Mouse (Mus musculus) heart, postnatal 0 days (tissue): ENCODE measurements at regions not wholly inside any gene's neighbourhood (a gene's known extent, or its start where the extent isn't known, plus 50 kb on each side); places are given as distances from the start of the nearest gene placed in this dataset.
"Not testable (repeated sequence)": the region's sequence is repeated elsewhere in the genome, so short reads cannot be mapped to it uniquely, and the experiment has no call there.

Experiments
- ATAC-seq: fragments of 200-750 bp; cut with Nextera tagmentation; 2 replicates; pipeline ENCODE4 v1.8.0; 2017; ENCODE audit warnings: low read depth, moderate number of reproducible peaks, moderate library complexity; ENCODE audit not compliant: insufficient read depth
- DNase-seq: peaks from one replicate; pipeline ENCODE4 v3.0.0-alpha.2; 2016; ENCODE audit warnings: low spot score
- H3K27ac ChIP-seq: fragments of 300-500 bp; sonication (generic); 2 replicates; pipeline ENCODE4 v1.5.1; 2014; ENCODE audit warnings: low read depth, mild to moderate bottlenecking
- H3K27me3 ChIP-seq: fragments of 300-500 bp; sonication (generic); 2 replicates; pipeline ENCODE4 v1.6.1; 2014; ENCODE audit warnings: low read length, mixed read lengths; ENCODE audit not compliant: control insufficient read depth, insufficient read depth
- H3K36me3 ChIP-seq: fragments of 300-500 bp; sonication (generic); replicated peaks from 2 replicates; pipeline ENCODE4 v1.6.1; 2014; ENCODE audit warnings: low read length, mixed read lengths; ENCODE audit not compliant: control insufficient read depth, insufficient read depth
- H3K4me1 ChIP-seq: fragments of 300-500 bp; sonication (generic); 2 replicates; pipeline ENCODE4 v1.6.1; 2014; ENCODE audit warnings: antibody characterized with exemption; ENCODE audit not compliant: control insufficient read depth, insufficient read depth
- H3K4me2 ChIP-seq: fragments of 300-500 bp; sonication (generic); 2 replicates; pipeline ENCODE4 v1.6.1; 2014; ENCODE audit warnings: low read depth, mild to moderate bottlenecking, low read length, moderate library complexity
- H3K4me3 ChIP-seq: fragments of 300-500 bp; sonication (generic); 2 replicates; pipeline ENCODE4 v1.5.1; 2014; ENCODE audit warnings: low read depth, low read length
- H3K9ac ChIP-seq: fragments of 300-500 bp; sonication (generic); replicated peaks from 2 replicates; pipeline ENCODE4 v1.6.1; 2014; ENCODE audit warnings: low read depth, low read length, mixed read lengths
- H3K9me3 ChIP-seq: fragments of 300-500 bp; sonication (generic); replicated peaks from 2 replicates; pipeline ENCODE4 v1.6.1; 2016; ENCODE audit warnings: low read length; ENCODE audit not compliant: control insufficient read depth
- CTCF ChIP-seq: IDR thresholded peaks from 2 replicates; pipeline ENCODE4 v1.5.1; 2016; ENCODE audit warnings: antibody characterized with exemption, control low read depth, low read depth
- EP300 ChIP-seq: IDR thresholded peaks from 2 replicates; pipeline ENCODE4 v1.6.1; 2016; ENCODE audit warnings: antibody characterized with exemption, low read depth
- WGBS: fragments of 180-500 bp; shearing (Covaris S2); extraction: QIAGEN DNeasy Blood & Tissue Kit; methylation state at CpG from one replicate; pipeline ENCODE4 v1.1.7; 2014; 5-methylcytosine and 5-hydroxymethylcytosine counted together

DNA sequence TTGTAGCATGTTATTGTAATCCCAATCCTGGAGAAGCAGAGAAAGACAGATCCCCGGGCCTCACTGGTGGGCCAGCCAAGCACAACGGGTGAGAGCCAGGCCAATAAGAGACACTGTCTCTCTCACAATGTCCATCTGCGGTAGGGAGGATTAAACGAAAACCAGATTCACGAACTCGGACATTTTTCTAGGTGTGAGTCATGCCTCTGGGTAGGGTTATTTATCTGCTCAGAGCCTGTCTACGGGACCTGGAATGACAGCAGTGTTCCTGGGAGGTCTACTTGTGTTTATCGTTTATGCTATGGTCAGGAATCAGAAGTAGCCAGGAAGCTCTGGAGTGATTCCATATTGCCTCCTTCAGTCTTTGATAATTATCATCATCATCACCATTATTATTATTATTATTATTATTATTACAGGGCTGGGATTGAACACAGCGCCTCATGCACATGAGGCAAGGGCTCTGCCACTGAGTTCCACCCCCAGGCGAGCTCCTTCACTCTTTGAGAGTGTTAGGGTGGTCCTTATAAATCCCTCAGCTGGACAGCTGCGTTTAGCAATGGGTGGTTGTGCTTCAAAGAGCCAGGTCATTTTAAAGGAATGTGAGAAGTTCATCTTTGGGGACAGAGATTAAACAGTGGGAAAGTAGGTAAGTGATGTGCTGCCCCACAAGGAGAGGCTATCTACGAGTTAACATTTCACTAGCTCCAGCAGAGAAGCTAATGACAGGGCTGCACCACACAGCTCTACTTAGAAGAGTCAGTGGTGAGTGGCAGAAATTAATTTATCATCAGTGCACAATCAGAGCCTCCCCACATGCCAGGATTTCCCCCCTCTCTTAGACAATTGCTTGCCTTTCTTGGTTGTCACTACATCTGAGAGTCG is 116.3 kb downstream of the Enc1 start:
- no peak for TF ChIP-seq EP300
- no peak for TF ChIP-seq CTCF
- WGBS, result 43% methylated on average over 13 of the region's 13 CpGs
- no peak for DNase-seq
- H3K27ac ChIP-seq, result no peak overlapping the region
- peaks cover 10% of the 10 kb centered on the region; the same call in 1 of the 2 replicates for H3K27me3 ChIP-seq
- no peaks in the 10 kb centered on the region for H3K9me3 ChIP-seq
- no peaks in the 10 kb centered on the region for H3K36me3 ChIP-seq
- H3K4me1 ChIP-seq, result no peaks in the 10 kb centered on the region
- H3K9ac ChIP-seq, result no peak overlapping the region
- no peak for ATAC-seq
- H3K4me3 ChIP-seq, result no peak overlapping the region
- H3K4me2 ChIP-seq, result no peak overlapping the region

DNA sequence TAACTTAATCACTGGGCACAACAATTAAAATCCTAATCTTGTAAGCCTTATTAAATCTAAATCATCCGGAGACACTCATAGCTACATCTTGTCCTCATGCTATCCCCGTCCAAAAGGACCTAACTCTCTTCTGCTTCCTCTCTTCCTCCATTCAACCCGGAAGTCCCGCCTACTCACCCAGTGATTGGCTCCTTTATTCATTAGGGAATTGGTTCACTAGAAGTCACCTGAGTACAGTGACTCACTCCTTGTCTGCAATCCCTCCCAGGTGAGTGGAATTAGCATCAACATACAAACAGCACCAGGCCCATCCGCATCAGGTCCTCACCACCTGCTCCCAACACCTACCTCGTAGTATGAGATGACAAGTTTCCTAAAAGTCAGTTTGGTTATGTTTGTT is 114.5 kb downstream of the Enc1 start:
- 92% methylated on average over 6 of the region's 6 CpGs for WGBS
- H3K36me3 ChIP-seq, H3K9me3 ChIP-seq, H3K4me2 ChIP-seq, H3K27me3 ChIP-seq, H3K4me1 ChIP-seq, H3K4me3 ChIP-seq, DNase-seq, H3K27ac ChIP-seq, ATAC-seq, H3K9ac ChIP-seq: not testable (repeated sequence)

DNA sequence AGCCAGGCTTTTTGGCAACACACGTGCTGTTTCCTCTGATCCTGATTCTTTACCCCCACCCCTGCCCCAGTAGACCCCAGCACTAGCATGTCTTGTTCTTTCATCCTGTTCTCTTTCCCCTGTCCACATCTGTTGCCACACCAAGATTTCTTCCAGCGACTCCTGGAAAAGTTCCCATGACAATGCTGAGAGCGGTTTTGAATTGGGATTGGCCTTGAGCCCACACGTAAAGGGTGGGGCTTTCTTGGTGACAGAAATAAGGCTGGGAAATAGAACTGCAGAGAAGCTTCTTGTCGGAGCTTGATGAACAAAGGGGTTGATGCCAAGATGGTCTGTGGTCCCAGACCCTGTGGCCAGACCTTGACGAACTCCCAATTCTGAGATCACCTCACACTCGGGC is 106.8 kb downstream of the Enc1 start:
- 47% methylated on average over 7 of the region's 7 CpGs for WGBS

DNA sequence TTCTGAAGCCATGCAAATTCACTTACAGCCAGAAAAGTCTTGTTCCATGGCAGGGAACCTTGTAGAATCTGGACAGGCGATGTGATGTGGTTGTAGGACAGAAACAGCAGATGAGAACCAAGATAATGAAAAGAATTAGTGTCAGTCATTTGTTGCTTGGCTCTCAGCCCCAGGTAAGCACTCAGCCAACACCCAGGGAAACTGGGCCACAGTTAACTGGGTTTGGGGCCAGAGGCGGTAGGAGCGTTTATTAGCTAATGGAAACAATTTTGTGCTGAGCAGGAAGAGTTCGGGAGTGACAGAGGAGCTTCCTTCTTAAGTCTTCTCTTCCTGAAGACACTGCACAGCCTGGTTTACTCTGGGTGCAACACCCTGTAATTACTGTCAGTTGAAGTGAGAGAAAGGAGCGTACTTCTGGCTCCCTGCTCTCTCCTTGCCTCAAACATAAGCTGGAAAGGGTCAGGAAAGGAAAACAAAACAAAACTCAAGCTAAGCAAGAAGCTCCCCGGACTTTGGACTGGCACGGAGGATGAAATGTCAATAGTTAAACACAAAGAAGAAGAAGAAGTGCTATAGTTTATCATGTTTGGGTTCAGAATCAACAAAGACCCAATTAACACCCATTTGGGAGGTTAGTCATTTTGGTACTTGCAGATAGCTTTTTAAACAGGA is 100.4 kb downstream of the Enc1 start:
- Histone ChIP-seq H3K27ac (no peak overlapping the region), H3K9ac (no peak overlapping the region), H3K4me2 (no peak overlapping the region), H3K4me3 (no peak overlapping the region), H3K27me3 (no peaks in the 10 kb centered on the region), H3K36me3 (no peaks in the 10 kb centered on the region), H3K9me3 (peaks cover 6% of the 10 kb centered on the region; the same call in 1 of the 2 replicates), H3K4me1 (no peaks in the 10 kb centered on the region)
- WGBS, result 56% methylated on average over 7 of the region's 7 CpGs
- ATAC-seq, result no peak
- TF ChIP-seq CTCF (no peak), EP300 (no peak)
- DNase-seq, result no peak

More for the DNA sequence above, 106.8 kb downstream of the Enc1 start:
- Histone ChIP-seq H3K4me1 (no peaks in the 10 kb centered on the region), H3K36me3 (no peaks in the 10 kb centered on the region), H3K9ac (no peak overlapping the region), H3K9me3 (peaks cover 6% of the 10 kb centered on the region; the same call in 1 of the 2 replicates), H3K27ac (no peak overlapping the region), H3K4me2 (no peak overlapping the region), H3K27me3 (no peaks in the 10 kb centered on the region), H3K4me3 (no peak overlapping the region)
- DNase-seq, result peak; percentile 42
- no peak for ATAC-seq
- no peak for TF ChIP-seq CTCF
- no peak for TF ChIP-seq EP300

DNA sequence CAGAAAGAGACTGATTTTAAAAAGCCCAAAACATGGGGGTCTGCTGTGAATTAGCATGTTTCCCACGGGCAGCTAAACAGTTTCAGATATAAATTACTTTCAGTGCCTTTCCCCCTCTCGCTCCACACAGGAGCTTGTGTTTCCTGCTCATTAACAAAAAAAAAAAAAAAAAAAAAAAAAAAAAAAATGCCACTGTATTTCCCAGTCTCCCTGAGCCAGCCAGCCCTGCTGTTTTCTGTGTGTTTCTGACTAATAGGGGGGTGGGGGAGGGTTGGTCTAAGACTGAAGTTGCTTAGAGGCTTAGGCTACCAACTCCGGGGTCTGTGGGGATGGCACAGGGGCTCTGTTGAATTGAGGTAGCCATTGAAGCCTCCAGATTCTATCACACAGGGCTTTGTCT is 97.0 kb downstream of the Enc1 start:
- Histone ChIP-seq H3K4me1 (no peaks in the 10 kb centered on the region), H3K4me2 (no peak overlapping the region), H3K4me3 (no peak overlapping the region), H3K36me3 (no peaks in the 10 kb centered on the region), H3K27me3 (no peaks in the 10 kb centered on the region), H3K9me3 (peaks cover under 1% of the 10 kb centered on the region; the same call in 1 of the 2 replicates), H3K27ac (no peak overlapping the region), H3K9ac (no peak overlapping the region)
- ATAC-seq (no peak), DNase-seq (no peak)
- no peak for TF ChIP-seq EP300
- no peak for TF ChIP-seq CTCF
- WGBS, result 45% methylated on average over 3 of the region's 3 CpGs
